Mouse (Mus musculus): Measurements from ENCODE around the gene Gm11634. TPM values are rescaled to one million over a fixed set of nuclear protein-coding genes. Genes with fewer than 3 reads are reported as not detected.
"Not testable (repeated sequence)": the region's sequence is repeated elsewhere in the genome, so short reads cannot be mapped to it uniquely, and the experiment has no call there.

Gene Gm11634
- polyA plus RNA-seq, 1 experiment from 2014 or later: not detected

- H3K27me3 ChIP-seq (replicated peaks); ATAC-seq (replicated peaks); H3K9me3 ChIP-seq; H3K27ac ChIP-seq; H3K36me3 ChIP-seq (replicated peaks); H3K9ac ChIP-seq; H3K4me1 ChIP-seq: not testable (repeated sequence)
- WGBS: 73% methylated on average over 4 of the region's 5 CpGs
- Histone ChIP-seq H3K4me3 (peak overlapping the region; percentile 60; the same call in 1 of the 2 replicates), H3K4me2 (peak overlapping the region; percentile 98)
Measured at GRCm38 (mm10) chr11:101628733-101629417, 29.8 kb upstream of the Gm11634 start.

GRCm38 (mm10) chr11:101627857-101628559 is 29.0 kb upstream of the Gm11634 start:
- under 1% methylated on average over 33 of the region's 33 CpGs for WGBS
- ATAC-seq (replicated peaks): peak; percentile 51
- H3K9ac ChIP-seq: peak overlapping the region; percentile 51
- peaks cover 8% of the 10 kb centered on the region for H3K4me1 ChIP-seq
- H3K4me2 ChIP-seq: peak overlapping the region; percentile 98
- H3K9me3 ChIP-seq: no peaks in the 10 kb centered on the region
- H3K4me3 ChIP-seq: peak overlapping the region; percentile 60
- H3K27me3 ChIP-seq (replicated peaks): no peaks in the 10 kb centered on the region
- H3K36me3 ChIP-seq (replicated peaks): no peaks in the 10 kb centered on the region
- H3K27ac ChIP-seq: peak overlapping the region; percentile 80

- no peaks in the 10 kb centered on the region for H3K36me3 ChIP-seq (replicated peaks)
- H3K27me3 ChIP-seq (replicated peaks): no peaks in the 10 kb centered on the region
- peak within 1 kb of the TSS; percentile 85 for H3K27ac ChIP-seq
- WGBS: under 1% methylated on average over 34 of the region's 34 CpGs
- ATAC-seq (replicated peaks): peak; percentile 93
- H3K4me2 ChIP-seq: peak within 1 kb of the TSS; percentile 98
- H3K4me3 ChIP-seq: peak within 1 kb of the TSS; percentile 60
- peaks cover 8% of the 10 kb centered on the region for H3K4me1 ChIP-seq
- H3K9me3 ChIP-seq: no peaks in the 10 kb centered on the region
- H3K9ac ChIP-seq: peak within 1 kb of the TSS; percentile 51
Measured at GRCm38 (mm10) chr11:101626995-101627856, 28.2 kb upstream of the Gm11634 start, which contains the start of gene Rdm1. Gene Rdm1 (plus strand): TSS chr11:101627195.

- WGBS: 4% methylated on average over 8 of the region's 8 CpGs
- ATAC-seq (replicated peaks): peak; percentile 57
Measured at GRCm38 (mm10) chr11:101626649-101626994, 27.6 kb upstream of the Gm11634 start.

GRCm38 (mm10) chr11:101620022-101620655 is 21.1 kb upstream of the Gm11634 start:
- not testable (repeated sequence) for H3K4me2 ChIP-seq; H3K9me3 ChIP-seq; H3K9ac ChIP-seq; H3K36me3 ChIP-seq (replicated peaks); H3K27me3 ChIP-seq (replicated peaks); H3K27ac ChIP-seq; H3K4me3 ChIP-seq; ATAC-seq (replicated peaks)
- peaks cover 19% of the 10 kb centered on the region for H3K4me1 ChIP-seq
- WGBS: 90% methylated on average over 11 of the region's 11 CpGs

More at GRCm38 (mm10) chr11:101626649-101626994, 27.6 kb upstream of the Gm11634 start:
- peak overlapping the region; percentile 49 for H3K9ac ChIP-seq
- H3K4me2 ChIP-seq: peak overlapping the region; percentile 98
- H3K4me3 ChIP-seq: peak overlapping the region; percentile 42
- H3K27ac ChIP-seq: peak overlapping the region; percentile 85
- H3K9me3 ChIP-seq: no peaks in the 10 kb centered on the region
- H3K4me1 ChIP-seq: peaks cover 8% of the 10 kb centered on the region
- H3K36me3 ChIP-seq (replicated peaks): no peaks in the 10 kb centered on the region
- no peaks in the 10 kb centered on the region for H3K27me3 ChIP-seq (replicated peaks)

- H3K27me3 ChIP-seq (replicated peaks): no peaks in the 10 kb centered on the region
- no peak overlapping the region; the same call in 1 of the 2 replicates for H3K27ac ChIP-seq
- 63% methylated on average over 3 of the region's 3 CpGs for WGBS
- ATAC-seq (replicated peaks): no peak
- H3K9ac ChIP-seq: no peak overlapping the region
- H3K4me3 ChIP-seq: no peak overlapping the region
- peaks cover 26% of the 10 kb centered on the region for H3K4me1 ChIP-seq
- H3K36me3 ChIP-seq (replicated peaks): no peaks in the 10 kb centered on the region
- no peak overlapping the region for H3K4me2 ChIP-seq
- no peaks in the 10 kb centered on the region for H3K9me3 ChIP-seq
Measured at GRCm38 (mm10) chr11:101618596-101618995, 19.5 kb upstream of the Gm11634 start.

GRCm38 (mm10) chr11:101617849-101618248 is 18.8 kb upstream of the Gm11634 start:
- H3K4me2 ChIP-seq: peak overlapping the region; percentile 39
- peak; percentile 69; the same call in 1 of the 2 replicates for ATAC-seq (replicated peaks)
- H3K4me1 ChIP-seq: peaks cover 26% of the 10 kb centered on the region
- H3K9me3 ChIP-seq: no peaks in the 10 kb centered on the region
- H3K27me3 ChIP-seq (replicated peaks): no peaks in the 10 kb centered on the region
- H3K36me3 ChIP-seq (replicated peaks): no peaks in the 10 kb centered on the region
- WGBS: 4% methylated on average over 6 of the region's 8 CpGs
- no peak overlapping the region for H3K9ac ChIP-seq
- no peak overlapping the region for H3K4me3 ChIP-seq
- H3K27ac ChIP-seq: peak overlapping the region; percentile 65

GRCm38 (mm10) chr11:101616948-101617767 is 18.1 kb upstream of the Gm11634 start:
- Histone ChIP-seq H3K27ac (peak overlapping the region; percentile 65), H3K4me2 (peak overlapping the region; percentile 39), H3K36me3 (replicated peaks) (no peaks in the 10 kb centered on the region), H3K9me3 (no peaks in the 10 kb centered on the region), H3K4me1 (peaks cover 26% of the 10 kb centered on the region), H3K4me3 (no peak overlapping the region), H3K9ac (no peak overlapping the region), H3K27me3 (replicated peaks) (no peaks in the 10 kb centered on the region)
- WGBS: 18% methylated on average over 18 of the region's 18 CpGs
- ATAC-seq (replicated peaks): peak; percentile 50; the same call in 1 of the 2 replicates

- H3K27ac ChIP-seq: no peak overlapping the region
- no peaks in the 10 kb centered on the region for H3K27me3 ChIP-seq (replicated peaks)
- 92% methylated on average over 8 of the region's 8 CpGs for WGBS
Measured at GRCm38 (mm10) chr11:101616104-101616503, 17.0 kb upstream of the Gm11634 start.

GRCm38 (mm10) chr11:101615380-101615779 is 16.3 kb upstream of the Gm11634 start:
- Histone ChIP-seq H3K27me3 (replicated peaks) (no peaks in the 10 kb centered on the region), H3K9me3 (no peaks in the 10 kb centered on the region), H3K9ac (no peak overlapping the region), H3K4me1 (peaks cover 26% of the 10 kb centered on the region), H3K27ac (no peak overlapping the region), H3K4me3 (no peak overlapping the region), H3K36me3 (replicated peaks) (no peaks in the 10 kb centered on the region), H3K4me2 (no peak overlapping the region)
- 90% methylated on average over 6 of the region's 6 CpGs for WGBS
- no peak for ATAC-seq (replicated peaks)

More at GRCm38 (mm10) chr11:101616104-101616503, 17.0 kb upstream of the Gm11634 start:
- H3K4me3 ChIP-seq: no peak overlapping the region
- no peaks in the 10 kb centered on the region for H3K9me3 ChIP-seq
- peaks cover 26% of the 10 kb centered on the region for H3K4me1 ChIP-seq
- H3K9ac ChIP-seq: no peak overlapping the region
- no peak for ATAC-seq (replicated peaks)
- H3K4me2 ChIP-seq: no peak overlapping the region
- no peaks in the 10 kb centered on the region for H3K36me3 ChIP-seq (replicated peaks)

GRCm38 (mm10) chr11:101614116-101614515 is 15.1 kb upstream of the Gm11634 start:
- Histone ChIP-seq H3K27me3 (replicated peaks) (no peaks in the 10 kb centered on the region), H3K27ac (no peak overlapping the region), H3K9ac (no peak overlapping the region), H3K4me2 (no peak overlapping the region), H3K4me1 (peaks cover 26% of the 10 kb centered on the region), H3K4me3 (no peak overlapping the region), H3K9me3 (no peaks in the 10 kb centered on the region), H3K36me3 (replicated peaks) (no peaks in the 10 kb centered on the region)
- 31% methylated on average over 4 of the region's 4 CpGs for WGBS
- ATAC-seq (replicated peaks): no peak

Measured in midbrain, embryonic 15.5 days (tissue).